Mouse (Mus musculus) right cerebral cortex, postnatal 25 days (tissue): ENCODE measurements around the gene Iqcg.

Source experiments
- DNase-seq: peaks from one replicate; pipeline ENCODE4 v3.0.0; 2022

The Iqcg gene

GRCm38 (mm10) chr16:33048686-33049085 lies 7.3 kb downstream of the Iqcg start:
- DNase-seq: no peak

DNA sequence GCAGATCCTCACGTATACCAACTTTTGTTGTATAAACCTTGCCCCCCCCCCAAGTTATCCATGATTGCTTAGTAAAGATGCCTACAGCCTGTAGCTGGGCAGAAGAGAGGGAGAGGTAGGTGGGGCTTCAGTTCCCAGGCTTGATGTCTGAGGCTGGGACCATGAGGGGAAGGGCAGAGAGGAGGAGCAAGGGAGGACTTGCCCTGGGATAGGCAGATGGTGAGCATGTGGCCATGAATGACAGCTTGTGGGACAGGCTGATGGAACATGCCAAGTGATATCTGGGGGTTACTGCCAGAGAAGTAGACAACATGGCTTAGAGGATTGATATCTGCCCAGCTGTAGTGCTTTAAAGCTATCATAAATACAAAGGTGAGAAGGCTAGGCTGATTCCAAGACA lies 8.0 kb downstream of the Iqcg start:
- DNase-seq: no peak

DNA sequence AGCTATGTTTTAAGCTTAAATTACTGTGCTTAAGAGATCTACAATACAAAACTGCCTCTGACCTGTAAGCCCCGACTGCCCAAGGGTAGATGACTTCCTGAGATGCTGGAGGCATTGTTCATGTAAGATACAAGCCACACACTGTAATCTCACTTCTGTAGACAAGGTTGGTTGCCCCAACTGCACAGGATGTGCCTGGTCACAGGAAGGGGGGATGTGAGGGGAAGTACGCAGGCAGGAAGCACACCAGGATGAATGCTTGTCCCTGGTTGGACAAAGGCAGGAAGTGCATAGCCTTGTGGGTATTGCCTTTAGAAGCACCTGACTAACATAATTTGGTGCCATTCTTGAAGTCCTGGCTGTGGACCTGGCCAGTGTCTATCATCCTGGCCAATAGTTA lies 12.8 kb downstream of the Iqcg start:
- DNase-seq: no peak

GRCm38 (mm10) chr16:33042682-33043081 lies 13.3 kb downstream of the Iqcg start:
- no peak for DNase-seq

GRCm38 (mm10) chr16:33036006-33036405 lies 20.0 kb downstream of the Iqcg start:
- no peak for DNase-seq

DNA sequence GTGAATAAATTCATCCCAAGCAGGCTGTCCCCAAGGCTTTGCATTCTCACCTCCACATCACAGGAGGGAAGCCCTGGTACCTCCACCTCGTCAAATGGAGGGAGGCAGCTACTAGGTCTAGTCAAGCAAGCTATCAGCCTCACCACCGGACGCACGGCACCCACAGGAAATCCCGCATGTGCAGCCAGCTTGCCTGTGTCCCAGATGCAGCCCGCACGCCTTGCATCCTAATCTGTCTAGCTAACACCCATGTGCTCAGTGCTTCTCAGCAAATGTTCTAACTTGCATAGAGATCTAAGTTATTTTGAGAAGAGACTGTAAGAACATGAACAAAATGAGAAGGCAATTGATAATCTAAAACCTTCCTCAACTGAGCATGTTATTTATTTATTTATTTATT lies 29.7 kb downstream of the Iqcg start:
- no peak for DNase-seq

- DNase-seq: no peak
Observed at GRCm38 (mm10) chr16:33024456-33025104, 31.4 kb downstream of the Iqcg start.

DNA sequence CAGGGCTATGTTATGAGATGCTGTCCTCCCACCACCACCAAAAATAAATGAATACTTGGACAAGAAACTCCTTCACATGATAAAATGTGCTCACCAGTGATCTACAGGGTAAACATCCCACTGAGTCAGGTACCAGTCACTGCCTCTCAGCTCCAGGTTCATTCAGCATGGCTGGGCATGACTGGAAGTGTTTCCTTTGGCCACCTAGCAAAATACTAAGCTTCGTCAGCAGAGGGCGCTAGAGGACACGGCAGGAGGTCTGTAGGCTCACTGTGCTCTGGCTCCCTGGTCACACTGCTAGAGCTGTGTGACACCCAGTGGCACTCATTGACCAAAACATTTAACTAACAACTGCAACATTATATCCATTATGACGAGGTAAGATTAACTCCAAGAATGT lies 32.3 kb downstream of the Iqcg start:
- DNase-seq: peak; percentile 65

GRCm38 (mm10) chr16:33021381-33021780 lies 34.6 kb downstream of the Iqcg start:
- no peak for DNase-seq

GRCm38 (mm10) chr16:33019117-33019770 lies 36.8 kb downstream of the Iqcg start:
- no peak for DNase-seq

GRCm38 (mm10) chr16:33017677-33018349 lies 38.2 kb downstream of the Iqcg start:
- no peak for DNase-seq

- no peak for DNase-seq
Observed at GRCm38 (mm10) chr16:33015986-33016385, 40.0 kb downstream of the Iqcg start.

DNA sequence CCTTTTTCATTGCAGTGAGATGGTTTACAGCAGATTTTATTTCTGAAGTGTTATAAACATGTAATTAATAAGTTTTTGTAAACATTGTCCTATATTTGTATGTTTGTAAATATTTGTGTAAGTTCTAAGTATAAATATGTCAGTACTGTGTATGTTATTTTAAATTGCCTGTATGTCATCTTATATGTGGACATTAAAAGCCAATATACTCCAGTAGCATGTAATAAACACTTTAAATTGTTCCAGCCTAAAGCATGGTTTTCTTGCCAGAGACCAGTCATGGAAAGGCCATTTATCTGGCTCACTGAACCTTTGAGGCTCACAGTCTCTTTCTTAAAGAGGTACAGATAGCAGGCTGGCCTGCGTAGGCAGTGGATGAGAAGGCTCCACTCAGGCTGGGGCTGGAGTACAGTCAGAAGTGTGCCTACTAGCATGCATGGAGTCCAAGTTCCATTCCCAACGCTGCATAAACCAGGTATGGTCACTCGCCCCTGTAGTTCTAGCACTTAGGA lies 40.6 kb downstream of the Iqcg start:
- DNase-seq: no peak

GRCm38 (mm10) chr16:33014921-33015320 lies 41.1 kb downstream of the Iqcg start:
- DNase-seq: no peak

GRCm38 (mm10) chr16:33013801-33014200 lies 42.2 kb downstream of the Iqcg start:
- DNase-seq: no peak

GRCm38 (mm10) chr16:33010166-33010565 lies 45.9 kb downstream of the Iqcg start:
- DNase-seq: no peak

DNA sequence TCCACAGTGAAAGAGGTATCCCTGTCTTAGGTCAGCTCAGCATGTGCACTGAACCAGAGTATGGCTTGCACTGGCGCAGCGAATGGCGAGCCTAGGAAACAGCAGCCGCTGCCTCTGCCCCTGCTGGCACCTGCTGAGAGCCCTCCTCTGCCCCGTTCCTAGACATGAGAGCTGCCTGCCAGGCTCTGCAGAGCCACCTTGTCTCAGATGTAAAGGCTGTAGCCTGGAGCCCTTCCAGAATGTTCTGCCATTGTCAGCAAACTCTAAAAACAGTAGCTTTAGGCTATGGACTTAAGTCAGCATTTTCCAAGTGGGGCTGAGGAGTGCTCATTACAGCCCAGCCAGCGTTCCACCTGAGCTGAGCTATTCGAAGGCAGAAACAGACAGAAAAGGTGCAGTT lies 48.6 kb downstream of the Iqcg start:
- no peak for DNase-seq

DNA sequence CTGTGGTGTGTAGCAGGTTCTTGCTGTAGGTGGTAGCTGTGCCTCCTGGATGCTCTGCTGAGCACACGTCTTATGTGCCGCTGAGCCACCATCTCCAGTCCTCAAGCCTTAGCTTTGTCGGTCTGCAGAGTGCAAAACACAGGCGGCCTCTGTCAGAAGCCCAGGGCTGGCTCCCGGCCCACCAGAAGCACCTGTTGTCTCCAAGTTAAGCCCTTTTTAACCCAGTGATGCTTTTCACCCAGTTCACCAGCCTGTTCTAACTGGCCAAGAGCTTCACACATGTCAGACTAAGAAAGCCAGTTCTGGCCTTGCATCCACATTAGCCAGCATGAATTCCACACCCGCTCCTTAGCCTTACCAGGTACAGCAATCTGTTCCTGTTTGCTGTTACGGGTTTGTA lies 49.1 kb downstream of the Iqcg start:
- DNase-seq: no peak

DNA sequence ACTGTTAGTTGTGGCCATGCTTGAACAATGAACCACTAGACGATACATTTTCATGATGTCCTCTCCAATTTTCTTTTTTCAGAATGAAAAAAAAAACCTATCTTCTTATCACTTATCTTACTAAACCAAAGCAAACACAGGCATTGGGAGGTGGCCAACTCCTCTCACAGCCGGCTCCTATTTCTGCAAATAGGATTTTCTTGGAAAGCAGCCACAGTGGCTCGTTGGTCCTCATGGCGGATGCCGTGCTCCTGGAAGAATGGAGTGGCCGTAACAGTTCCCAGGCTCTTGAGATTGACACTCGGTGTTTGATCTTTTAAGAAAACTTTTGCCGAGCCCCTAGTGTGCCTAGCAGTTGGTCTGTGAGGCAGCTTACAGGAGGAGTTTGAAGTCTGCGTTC lies 50.8 kb downstream of the Iqcg start:
- no peak for DNase-seq

- peak; percentile 38 for DNase-seq
Observed at GRCm38 (mm10) chr16:32992158-32992557, 63.9 kb downstream of the Iqcg start.

GRCm38 (mm10) chr16:32984631-32985030 lies 71.4 kb downstream of the Iqcg start:
- no peak for DNase-seq

DNA sequence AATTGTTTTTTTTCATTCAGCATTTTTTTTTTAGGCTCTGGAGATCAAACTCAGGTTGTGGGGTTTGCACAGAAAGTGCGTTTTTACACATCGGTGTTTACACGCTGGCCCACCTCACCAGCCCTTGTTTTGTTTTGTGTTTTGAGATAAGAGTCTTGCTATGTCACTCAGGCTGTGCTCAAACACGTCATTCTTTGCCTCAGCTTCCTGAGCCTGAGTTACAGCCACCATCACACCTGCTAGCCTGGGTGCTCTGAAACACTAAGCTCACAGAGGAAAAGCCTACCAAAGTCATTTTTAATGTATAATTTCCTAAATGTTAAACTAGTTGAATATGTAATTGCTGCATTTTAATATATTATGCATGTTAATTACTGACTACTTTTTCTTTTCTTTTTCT lies 74.6 kb downstream of the Iqcg start:
- DNase-seq: no peak

DNA sequence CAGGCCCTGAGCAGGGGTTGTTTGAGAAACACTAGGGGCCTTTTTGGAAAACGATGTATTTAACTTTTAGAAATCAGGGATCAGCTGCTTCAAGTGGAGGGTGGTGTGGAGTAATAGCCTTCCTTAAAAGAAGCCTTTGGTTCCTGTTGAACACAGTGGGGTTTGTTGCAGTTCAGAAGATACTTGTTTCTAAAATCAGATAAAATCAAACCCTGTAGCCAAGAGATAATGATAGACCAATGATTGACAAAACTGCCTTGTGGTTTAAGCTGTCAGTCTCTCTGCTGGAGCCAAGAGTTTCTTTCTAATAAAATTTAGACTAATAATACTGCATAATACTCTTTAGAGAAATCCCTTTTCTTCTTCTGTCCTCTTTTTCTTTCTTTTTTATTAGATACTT lies 75.8 kb downstream of the Iqcg start:
- DNase-seq: no peak

DNA sequence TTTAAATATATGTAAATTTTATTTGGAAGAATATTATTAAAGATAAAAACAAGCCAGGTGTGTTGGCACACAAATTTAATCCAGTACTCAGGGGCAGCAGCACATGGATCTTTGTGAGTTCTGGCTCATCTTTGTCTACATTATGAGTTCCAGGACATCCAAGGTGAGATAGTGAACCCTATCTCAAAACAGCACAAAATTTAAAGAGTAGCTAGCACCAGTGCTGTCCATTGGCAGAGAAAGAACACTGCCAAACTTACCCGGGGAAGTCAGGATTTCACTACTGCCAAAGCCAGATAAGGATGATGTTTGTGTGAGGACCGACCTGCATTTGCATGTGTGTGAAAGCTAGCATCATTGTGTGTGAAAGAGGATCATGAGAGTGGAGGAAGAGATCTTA lies 83.0 kb downstream of the Iqcg start:
- DNase-seq: no peak
